Mouse (Mus musculus): ENCODE results near the gene Mrps6.

GRCm38 (mm10) chr16:92104951-92105350 is 46.9 kb downstream of the Mrps6 start:
- TF ChIP-seq CTCF (IDR thresholded peaks at IDR 0.05; ENCODE audit: low read depth, low read length) (no peak), GATA1 (IDR thresholded peaks at IDR 0.05; ENCODE audit: borderline replicate concordance, low read length) (no peak), TAL1 (conservative IDR thresholded peaks at IDR 0.05; ENCODE audit: low read depth, low read length) (no peak)

Data from G1E (cell line).